Mouse (Mus musculus): Measurements from ENCODE around the gene Phb.

The Phb gene

DNA sequence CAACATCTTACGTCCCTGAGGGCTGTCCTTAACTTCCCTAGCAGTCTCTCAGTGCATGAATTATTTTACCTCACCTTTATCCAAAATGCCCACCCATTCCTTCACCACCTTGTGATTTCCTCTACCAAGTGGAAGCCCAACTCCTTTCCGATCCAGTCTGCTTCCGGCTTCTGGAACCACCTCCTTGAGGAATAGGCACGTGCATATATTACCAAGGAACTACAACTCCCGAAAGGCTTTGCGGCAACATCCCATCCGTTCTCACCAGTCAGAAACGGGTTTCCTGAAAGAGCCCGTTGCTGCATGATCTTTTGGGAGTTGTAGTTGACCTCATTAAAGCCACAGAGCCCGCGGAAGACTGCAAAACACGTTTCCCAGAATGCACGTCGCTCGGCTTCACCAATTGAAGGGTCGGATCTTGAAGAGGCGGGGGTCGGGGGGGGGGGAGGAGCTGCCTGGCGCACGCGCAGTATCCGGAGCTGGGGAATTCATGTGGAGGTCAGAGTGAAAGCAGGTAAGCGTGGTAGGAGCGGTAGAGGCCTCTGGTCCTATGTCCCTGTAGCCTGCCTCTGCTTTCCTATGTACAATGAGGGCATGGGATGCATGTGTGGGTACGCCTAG, at the start of gene Phb:
Gene Phb, plus strand, starts transcription at position 429 of the 621 bp plus-strand sequence.
- in situ Hi-C loops (cut with MboI, MseI) = no loop called here

DNA sequence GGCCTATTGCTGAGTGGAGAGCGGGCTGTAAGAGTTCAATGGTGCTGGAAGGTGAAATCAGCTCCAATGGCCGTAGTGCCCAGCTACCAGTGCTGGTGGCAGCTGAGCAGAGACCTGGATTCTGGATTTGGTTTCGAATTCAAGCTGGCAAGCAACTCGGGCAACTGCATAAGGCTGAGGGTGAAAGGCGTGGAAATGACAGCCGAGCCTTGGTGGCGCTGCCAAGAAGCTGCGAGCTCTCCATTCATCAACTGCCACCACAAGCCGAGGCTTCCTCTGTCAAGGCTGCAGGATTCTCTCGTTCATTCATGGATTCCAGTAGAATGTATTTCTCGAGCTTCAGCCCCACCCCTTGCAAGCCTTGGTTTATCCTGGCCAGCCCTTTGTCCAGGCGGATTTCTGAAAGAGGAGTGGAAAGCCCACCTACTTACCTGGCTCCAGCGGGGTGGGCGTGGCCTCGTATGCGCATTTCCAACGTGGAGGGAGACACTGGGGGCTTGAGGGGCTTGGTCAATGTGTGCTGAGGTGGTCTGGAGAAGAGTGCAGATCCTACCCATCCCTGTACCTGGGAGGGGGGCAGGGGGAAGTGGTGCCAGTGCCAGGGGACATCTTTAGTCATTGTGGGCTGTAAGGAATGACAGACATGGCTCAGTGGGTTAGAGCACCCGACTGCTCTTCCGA, 48.8 kb upstream of the Phb start:
- in situ Hi-C loops (cut with MboI, MseI) = no loop called here

DNA sequence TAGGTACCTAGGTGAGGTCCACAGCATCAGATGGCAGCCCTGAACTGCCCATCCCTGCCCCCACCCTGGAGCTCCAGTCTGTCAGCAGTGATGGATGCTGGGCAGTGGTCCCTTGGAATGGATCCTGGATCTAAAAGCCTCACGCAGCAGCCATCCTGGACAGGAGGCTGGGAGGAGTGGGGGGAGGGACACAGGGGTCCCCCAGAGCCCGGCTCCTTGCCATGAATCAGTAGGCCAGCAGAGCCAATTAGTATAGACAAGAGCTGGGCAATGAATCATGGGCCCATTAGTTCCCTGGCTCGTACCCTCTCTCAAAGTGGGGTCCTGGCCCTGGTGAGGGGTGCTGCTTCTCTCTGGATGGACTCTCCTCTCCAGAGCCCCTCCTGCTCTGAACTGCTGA, 47.7 kb upstream of the Phb start:
- in situ Hi-C loops (cut with MboI, MseI) = no loop called here

DNA sequence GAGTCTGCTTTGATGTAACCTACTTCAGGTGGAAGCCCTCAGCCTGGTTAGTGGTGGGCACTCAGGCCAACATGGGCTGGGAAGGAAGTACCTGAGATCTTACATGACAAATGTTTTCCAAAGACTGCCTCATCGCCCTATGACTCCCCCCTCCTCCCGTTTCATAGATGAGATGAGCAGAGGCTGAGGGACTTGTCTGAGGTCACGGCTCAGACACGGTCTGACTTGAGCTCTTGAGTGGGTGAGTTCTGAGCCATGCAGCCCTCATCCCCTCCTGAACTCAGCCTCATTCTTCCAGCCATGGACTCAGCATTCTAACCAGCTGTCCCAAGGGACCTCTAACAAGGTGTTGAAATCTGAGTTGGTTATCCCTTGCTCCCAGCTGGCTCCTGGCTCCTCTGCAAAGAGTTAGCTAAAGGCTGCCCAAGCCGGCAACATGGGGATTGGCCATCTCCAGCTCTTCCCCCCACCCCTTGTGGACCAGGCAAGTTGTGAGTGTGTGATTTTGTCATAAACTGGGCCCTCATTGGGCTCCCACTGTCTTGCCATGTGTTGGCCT, 46.8 kb upstream of the Phb start:
- in situ Hi-C loops (cut with MboI, MseI) = no loop called here

DNA sequence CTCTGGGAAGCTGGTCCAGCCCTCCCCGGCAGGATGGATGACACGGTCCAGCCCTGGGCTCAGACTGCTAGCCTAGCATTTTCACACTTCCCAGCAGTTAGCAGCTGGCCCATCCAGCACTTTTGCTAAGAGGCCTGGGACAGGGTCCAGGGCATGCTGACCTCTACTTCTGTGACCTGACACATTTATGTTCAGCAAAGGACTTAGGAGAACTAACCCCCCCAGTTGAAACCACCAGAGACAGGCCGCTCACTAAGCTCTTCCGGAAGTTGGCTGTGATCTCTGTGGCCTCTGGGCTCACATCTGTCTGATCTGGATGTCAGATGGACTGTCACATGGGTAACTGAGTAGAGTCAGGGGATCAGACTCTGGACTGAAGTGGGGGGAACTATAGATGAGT, 45.7 kb upstream of the Phb start:
- in situ Hi-C loops (cut with MboI, MseI) = no loop called here

DNA sequence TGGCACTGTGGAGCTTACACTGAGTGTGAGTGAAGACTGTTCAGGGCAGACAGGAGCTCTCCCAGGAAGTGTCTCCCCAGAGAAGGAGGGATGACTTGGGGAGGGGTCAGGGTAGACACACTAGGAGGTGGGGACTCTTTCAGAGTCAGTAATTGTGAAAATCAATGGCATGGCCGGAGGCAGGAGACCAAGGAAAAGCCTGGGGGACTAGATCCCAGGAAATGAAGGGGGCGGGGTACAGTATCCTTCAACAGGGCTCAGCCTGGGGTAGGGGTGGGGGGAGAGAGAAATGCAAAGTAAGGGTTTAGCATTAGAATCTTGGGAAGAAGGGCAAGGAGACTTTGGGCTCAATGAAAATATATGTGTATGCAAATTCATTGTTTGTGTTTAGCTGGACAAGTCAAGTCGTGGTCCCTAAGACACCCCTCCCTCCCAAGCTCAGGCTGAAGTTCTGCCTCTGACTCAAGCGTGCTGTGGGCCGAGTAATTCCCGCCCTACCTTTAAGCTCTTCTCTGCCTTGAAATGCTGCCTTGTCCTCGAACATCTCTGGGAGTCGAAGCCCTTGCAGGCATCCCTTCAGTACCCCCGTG, 45.1 kb upstream of the Phb start:
- in situ Hi-C loops (cut with MboI, MseI) = no loop called here

DNA sequence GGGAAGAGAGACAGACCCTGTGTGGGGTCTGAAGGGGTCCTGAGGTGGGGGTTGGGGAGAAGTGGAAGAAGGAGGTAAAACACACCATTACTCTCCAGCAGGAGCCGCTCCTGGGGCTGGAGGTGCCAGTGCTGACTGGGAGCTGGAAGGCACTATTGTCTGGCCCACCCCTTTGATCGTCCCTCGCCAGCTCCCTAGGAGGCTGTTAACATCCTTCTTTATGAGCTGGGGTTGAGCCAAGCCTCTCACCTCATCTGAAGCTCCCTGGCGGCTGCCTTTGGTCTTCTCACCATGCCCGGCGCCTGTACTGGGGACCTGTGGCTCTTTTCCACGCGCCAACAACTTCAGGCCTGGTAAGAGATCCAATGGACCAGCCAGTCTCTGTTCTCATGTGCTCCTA, 44.3 kb upstream of the Phb start:
- in situ Hi-C loops (cut with MboI, MseI) = no loop called here

DNA sequence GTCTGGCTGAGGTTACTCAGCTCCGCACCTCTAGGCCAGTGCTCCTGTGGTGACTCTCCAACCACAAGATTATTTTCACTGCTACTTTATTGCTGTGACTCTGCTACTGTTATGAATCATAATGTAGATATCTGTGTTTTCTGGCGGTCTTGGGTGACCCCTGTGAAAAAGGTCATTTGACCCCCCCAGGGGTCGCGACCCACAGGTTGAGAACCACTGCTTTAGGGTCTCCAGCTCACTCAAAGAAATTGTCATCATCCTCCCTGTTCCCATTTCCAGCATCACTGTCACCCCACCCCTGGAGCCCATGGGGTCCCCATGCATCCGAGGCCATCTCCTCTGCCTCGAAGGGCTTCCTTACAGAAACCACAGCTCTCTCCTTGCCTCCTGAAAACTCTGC, 36.2 kb upstream of the Phb start:
- in situ Hi-C loops (cut with MboI, MseI) = no loop called here

DNA sequence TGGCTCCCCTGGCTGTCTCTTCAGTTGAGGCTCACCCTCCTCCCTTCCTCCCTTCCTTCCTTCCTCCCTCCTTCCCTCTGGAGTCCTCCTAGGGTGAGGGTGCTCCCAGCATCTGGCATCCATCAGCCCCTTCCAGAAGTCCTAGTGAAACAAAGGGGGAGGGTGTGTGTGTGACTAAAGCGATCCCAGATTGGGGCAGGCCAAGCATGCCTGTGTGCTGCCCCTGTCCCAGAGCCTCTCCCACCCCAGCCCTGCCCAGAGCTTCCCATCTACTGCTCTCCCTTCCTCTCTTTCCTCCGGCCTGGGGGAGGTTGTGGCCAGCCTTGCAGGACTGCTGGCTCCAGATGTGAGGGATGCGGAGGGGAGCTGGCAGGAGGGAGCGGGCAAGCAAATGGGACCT, 35.5 kb upstream of the Phb start:
- in situ Hi-C loops (cut with MboI, MseI) = no loop called here

DNA sequence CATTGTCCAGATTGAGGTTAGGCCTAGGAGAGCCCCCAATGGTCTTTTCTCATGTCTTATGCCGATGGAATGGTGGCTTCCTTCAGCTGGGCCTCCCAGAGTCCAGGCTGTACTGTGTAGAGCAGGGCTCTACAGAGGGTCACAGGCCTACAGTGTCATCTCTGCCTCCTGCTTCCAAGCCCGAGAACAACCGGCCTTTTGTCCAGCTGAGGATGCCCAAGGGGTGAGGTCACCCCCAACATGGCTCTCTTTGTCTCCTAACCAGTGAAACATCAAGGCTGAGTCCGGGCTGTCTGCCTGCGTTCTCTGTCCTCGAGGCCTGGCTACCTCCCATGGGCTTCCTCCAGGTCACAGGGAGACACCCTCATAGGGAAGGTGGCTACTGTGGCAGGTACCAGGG, 34.3 kb upstream of the Phb start:
- in situ Hi-C loops (cut with MboI, MseI) = no loop called here

DNA sequence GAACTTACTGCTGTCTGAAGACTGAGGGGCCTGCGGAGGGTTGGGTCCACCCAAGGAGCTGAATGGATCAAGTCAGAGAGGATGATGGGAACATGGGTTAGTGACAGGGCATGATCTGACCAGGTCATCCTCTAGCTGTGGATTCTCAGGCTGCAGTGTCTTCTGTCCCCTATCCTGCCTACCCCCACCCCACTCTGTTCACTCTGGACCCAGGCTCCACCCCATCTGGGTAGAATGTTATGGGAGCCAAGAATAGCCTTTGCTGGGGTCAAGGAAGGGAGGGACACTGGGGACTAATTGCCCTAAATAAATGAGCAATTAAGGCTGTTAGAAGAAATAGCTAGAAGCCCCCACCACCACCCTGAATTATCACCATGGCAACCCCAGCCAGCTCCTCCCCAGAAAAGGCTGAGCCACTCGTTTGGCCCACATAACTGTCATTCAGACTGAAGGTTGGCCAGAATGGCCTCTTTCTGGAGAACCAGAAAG, 33.2 kb upstream of the Phb start:
- in situ Hi-C loops (cut with MboI, MseI) = no loop called here

DNA sequence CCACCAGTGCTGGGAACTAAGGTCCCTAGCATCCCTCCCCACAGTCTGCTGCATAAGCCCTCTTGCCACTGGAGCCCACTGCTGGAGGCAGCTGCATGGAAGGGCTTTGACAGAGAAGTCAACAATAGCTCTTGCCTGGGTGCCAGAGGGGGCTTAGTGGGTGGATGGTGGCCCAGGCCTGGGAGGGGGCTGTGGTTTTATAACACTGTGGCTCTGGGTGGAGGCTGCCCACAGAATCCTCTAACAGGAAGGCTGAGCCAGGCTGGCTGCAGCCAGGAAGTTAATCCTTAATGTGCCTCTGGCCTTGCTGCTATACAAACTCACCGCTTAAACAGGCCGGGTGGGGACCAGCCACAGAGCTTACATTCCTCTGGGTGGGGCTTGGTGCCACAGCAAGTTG, 31.7 kb upstream of the Phb start:
- in situ Hi-C loops (cut with MboI, MseI) = no loop called here

DNA sequence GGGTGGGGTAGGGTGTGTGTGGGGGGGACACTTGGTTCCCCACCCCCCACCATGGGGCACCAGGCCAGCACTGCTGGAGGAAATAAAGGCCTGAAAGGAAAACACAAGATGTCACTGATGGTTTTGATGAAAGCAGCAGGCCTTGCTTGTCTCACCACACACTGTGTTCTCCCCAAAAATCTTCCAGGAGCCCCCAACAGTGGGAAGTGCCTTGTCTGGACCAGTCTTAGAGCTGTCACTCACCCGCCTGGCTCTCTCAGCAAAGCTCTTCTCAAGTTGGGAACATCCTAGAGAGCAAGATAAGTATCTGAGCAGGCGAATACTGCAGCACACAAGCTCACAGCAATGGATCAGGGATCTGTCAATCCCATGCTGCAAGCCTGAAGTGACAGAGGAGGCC, 26.0 kb upstream of the Phb start:
- in situ Hi-C loops (cut with MboI, MseI) = loop anchor here in 1 of 2 experiments (5.0 kb wide), 1 partner anchor 98 kb away; no protein-coding TSS in a partner anchor

DNA sequence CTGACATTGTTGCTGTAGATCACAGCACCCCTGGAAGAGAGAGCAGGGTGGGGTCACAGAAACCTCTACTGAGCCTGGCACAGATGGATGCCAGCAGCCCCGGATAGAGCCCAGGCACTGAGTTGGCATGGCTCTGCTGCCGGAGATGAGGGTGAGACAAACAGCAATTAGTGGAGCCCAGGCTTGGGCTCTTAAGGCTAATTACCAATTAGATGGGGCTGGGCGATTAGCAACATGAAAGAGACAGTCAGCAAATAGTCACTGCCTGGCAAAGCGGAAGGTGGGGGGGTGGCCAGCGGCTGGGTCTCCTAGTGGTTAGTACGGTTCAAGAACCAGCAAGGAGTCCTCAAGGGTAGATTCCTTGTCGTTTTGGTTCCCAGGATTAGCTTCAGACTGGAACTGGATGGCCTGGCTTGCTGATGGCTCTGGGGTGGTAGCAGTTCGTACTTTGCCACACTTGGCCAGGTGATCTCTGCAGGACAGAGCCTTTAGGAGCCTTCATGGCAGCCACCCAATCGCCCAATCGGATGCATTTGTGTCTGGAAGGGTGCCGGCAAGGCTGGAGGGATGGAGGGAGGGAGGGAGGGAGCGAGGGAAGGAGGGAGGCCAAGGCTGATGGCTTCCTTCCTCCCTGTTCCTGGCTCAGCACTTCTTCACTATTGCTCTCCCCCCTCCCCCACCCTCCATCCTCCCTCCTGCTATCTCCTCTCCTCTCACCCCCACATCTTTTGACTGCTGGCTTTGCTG, 24.1 kb upstream of the Phb start:
- in situ Hi-C loops (cut with MboI, MseI) = loop anchor here in 1 of 2 experiments (5.0 kb wide), 1 partner anchor 100 kb away; no protein-coding TSS in a partner anchor

DNA sequence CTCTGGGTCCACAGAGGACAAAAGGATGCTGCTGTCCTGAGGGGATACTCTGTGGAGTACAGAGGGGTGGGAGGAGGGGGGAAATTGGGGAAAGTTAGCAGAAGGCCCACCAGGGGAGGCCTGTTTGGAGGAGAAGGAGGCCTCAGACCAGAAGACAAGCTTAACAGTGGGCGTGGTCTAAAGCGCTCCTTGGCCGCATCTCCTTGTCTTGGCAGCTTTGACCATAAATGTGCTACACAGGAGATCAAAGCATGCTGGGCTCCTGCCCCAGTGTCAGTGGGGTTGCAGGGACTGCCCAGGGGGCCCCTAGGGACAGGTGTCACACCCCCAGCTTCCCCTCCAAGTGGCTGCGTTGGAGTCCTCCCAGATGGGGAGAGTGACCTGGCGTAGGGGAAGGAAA, 22.9 kb upstream of the Phb start:
- in situ Hi-C loops (cut with MboI, MseI) = loop anchor here in 1 of 2 experiments (5.0 kb wide), 1 partner anchor 102 kb away; no protein-coding TSS in a partner anchor

DNA sequence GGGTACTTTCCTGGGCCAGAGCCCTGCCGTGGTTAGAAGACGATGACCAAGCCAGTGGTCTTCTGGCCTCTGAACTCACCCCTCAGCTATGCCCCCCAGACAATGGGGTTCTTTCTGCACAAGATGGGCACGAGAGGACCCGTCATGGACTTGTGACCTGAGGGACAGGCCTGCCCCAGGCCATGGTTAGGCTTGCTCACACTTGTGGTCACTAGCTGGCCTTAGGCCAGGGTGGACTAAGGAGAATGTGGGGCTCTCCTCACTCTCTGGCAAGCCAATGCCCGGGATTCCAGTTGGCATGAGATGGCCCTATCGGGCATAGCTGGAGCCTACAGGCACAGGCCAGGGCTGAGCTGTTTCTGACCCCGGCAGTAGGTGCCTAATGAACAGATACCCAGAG, 22.4 kb upstream of the Phb start:
- in situ Hi-C loops (cut with MboI, MseI) = loop anchor here in 1 of 2 experiments (5.0 kb wide), 1 partner anchor 102 kb away; no protein-coding TSS in a partner anchor

DNA sequence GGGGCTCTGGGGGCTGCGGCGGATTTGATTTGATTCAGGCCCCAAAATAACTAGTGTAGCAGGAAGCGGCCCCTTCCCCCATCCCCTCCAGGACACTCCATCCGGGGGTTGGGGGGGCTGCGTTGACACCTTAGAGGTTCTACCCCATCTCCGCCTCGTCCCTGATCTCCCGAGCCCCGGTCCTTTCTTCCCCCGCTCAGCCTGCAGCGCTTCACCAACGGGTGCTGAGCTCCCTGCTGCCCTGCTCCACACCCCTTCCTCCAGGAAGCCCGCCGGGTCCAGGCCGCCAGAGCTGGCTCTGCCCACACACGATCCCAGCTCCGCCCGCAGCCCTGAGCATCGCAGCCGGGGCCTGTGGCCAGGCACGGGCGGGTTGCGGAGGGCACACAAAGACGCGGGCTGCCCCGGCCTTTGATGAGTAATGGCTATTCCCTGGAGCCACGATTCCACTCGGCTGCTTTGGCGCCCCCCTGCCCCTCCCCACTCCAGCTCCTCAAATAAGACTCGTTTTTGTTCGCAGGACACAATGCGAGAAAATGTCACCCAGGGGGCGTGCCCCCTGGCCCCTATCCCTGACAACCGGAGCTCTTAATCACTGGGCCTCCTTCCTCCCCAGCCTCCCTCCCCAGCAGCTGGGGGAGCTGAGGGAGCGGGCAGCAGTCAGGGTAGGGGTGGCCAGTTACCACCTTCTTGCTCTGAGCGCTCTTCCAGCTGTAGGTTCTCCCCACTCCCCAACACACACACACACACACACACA, 21.2 kb upstream of the Phb start:
- in situ Hi-C loops (cut with MboI, MseI) = loop anchor here in 1 of 2 experiments (5.0 kb wide), 1 partner anchor 113 kb away; no protein-coding TSS in a partner anchor

DNA sequence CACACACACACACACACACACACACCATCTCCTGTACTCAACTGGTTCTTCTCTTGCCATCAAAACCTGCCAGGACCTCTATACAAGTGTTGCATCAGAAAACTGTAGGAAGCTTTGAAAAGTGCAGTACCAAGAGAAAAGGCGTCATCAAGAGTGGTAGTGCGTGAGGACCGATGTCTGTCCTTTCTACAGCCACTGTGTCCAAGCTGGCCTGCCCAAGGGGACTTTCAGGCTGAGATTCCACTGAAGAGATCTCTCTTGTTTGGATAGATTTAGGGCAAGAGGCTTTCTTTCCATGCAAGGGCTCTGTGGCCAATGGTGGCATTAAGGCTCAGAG, 20.6 kb upstream of the Phb start:
- in situ Hi-C loops (cut with MboI, MseI) = loop anchor here in 1 of 2 experiments (5.0 kb wide), 1 partner anchor 114 kb away; no protein-coding TSS in a partner anchor

DNA sequence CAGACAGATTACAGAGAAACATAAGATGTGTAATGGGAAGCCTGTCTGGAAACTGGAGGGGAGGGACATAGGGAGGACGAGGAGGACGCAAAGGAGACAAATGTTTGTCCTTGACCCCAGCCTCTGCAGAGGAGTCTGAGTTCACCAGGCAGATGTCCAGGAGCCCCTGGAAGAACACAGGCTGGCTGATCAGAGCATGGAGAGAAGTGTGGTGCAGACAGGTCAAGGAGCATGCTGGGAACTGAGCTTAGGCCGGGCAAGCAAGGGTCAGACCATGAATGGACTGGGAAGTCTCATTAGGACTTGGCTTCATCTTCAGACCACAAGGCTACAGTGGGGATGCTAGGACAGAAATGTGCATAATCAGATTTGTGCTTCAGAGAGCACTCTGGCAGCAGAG, 19.0 kb upstream of the Phb start:
- in situ Hi-C loops (cut with MboI, MseI) = loop anchor here in 1 of 2 experiments (5.0 kb wide), 1 partner anchor 115 kb away; no protein-coding TSS in a partner anchor

DNA sequence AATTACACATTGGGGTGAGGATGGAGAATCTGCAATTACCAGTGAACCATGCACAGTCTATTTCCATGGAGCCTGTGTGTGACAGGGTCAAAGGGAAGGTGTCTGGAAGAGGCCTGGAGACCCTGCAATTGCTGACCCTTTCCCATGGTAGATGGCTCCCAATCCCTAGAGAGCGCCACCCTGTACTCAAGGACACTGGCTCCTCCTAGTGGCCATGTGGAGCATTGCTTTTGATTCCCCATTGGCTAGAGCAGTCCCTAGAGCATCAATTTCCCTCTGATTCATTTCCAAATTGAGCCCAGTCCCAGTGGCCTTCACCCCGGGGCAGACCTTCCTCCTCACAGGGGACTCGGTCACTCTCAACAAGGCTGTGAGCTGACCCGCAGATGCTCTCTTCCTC, 17.9 kb upstream of the Phb start:
- in situ Hi-C loops (cut with MboI, MseI) = loop anchor here in 1 of 2 experiments (5.0 kb wide), 1 partner anchor 117 kb away; no protein-coding TSS in a partner anchor

DNA sequence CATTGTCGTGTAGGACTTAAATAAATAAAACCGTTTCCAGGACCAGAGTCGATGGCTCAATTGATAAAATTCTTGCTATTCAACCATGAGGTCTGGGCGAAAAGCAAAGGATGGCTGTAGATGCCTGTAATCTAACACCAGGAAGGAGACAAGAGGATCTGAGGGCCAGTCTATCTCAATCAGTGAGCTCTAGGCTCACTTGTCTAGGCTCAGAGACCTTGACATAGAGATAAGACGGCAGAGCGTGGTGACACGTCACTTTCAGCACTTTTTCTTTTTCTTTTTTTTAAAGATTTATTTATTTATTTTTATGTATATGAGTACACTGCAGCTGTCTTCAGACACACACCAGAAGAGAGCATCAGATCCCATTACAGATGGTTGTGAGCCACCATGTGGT, 17.2 kb upstream of the Phb start:
- in situ Hi-C loops (cut with MboI, MseI) = loop anchor here in 1 of 2 experiments (5.0 kb wide), 1 partner anchor 117 kb away; no protein-coding TSS in a partner anchor
